Mouse (Mus musculus) macrophage (primary cell): ENCODE data around the gene Coq10b. TPM values are rescaled to one million over a fixed set of nuclear protein-coding genes. Genes with fewer than 3 reads are reported as not detected.

Experiments used
- H3K27ac ChIP-seq: fragments of 350-480 bp; formaldehyde crosslinking; 2 replicates; pipeline ENCODE4 v1.9.0; 2021
- H3K36me3 ChIP-seq: fragments of 350-480 bp; formaldehyde crosslinking; 2 replicates; pipeline ENCODE4 v1.9.0; 2021; ENCODE audit errors: inconsistent target
- H3K4me3 ChIP-seq: fragments of 350-480 bp; formaldehyde crosslinking; 2 replicates; pipeline ENCODE4 v1.9.0; 2021; ENCODE audit errors: inconsistent target
- H3K79me2 ChIP-seq: fragments of 350-480 bp; formaldehyde crosslinking; 2 replicates; pipeline ENCODE4 v1.9.0; 2021; ENCODE audit errors: inconsistent target
- WGBS: methylation state at CpG from one replicate; pipeline ENCODE4 v1.1.7; 2026; ENCODE audit warnings: inconsistent platforms; ENCODE audit not compliant: missing documents; 5-methylcytosine and 5-hydroxymethylcytosine counted together
- polyA plus RNA-seq: library from polyadenylated mRNA; stranded (reverse); fragments of 250-400 nt; gene quantifications from 3 replicates; pipeline ENCODE4 v1.2.4, GENCODE M21; 2018; ENCODE audit warnings: inconsistent platforms

Coq10b gene
- polyA plus RNA-seq, 1 experiment from 2014 or later, result 15.3 TPM

GRCm38 (mm10) chr1:55076849-55077516, 24.4 kb downstream of the Coq10b start:
- peaks cover 38% of the 10 kb centered on the region for H3K36me3 ChIP-seq
- no peak overlapping the region for H3K4me3 ChIP-seq
- 96% methylated on average over 2 of the region's 2 CpGs for WGBS
- no peaks in the 10 kb centered on the region for H3K79me2 ChIP-seq
- no peak overlapping the region for H3K27ac ChIP-seq

GRCm38 (mm10) chr1:55079677-55080076, 27.1 kb downstream of the Coq10b start:
- Histone ChIP-seq H3K27ac (no peak overlapping the region), H3K79me2 (peaks cover 26% of the 10 kb centered on the region), H3K36me3 (peaks cover 58% of the 10 kb centered on the region), H3K4me3 (no peak overlapping the region)
- WGBS, result 96% methylated on average over 4 of the region's 4 CpGs

GRCm38 (mm10) chr1:55082106-55082505, 29.5 kb downstream of the Coq10b start:
- Histone ChIP-seq H3K27ac (no peak overlapping the region), H3K36me3 (peaks cover 66% of the 10 kb centered on the region), H3K79me2 (peaks cover 51% of the 10 kb centered on the region), H3K4me3 (no peak overlapping the region)
- WGBS, result 100% methylated on average over 1 of the region's 1 CpGs

- H3K79me2 ChIP-seq, result peaks cover 75% of the 10 kb centered on the region
- peaks cover 46% of the 10 kb centered on the region for H3K36me3 ChIP-seq
- no peak overlapping the region for H3K27ac ChIP-seq
- 82% methylated on average over 6 of the region's 7 CpGs for WGBS
- peak overlapping the region; percentile 83 for H3K4me3 ChIP-seq
Measured at GRCm38 (mm10) chr1:55085781-55086366, 33.3 kb downstream of the Coq10b start.

GRCm38 (mm10) chr1:55086868-55087400, 34.4 kb downstream of the Coq10b start:
- 2% methylated on average over 13 of the region's 13 CpGs for WGBS

GRCm38 (mm10) chr1:55087401-55087904, 34.9 kb downstream of the Coq10b start:
- Histone ChIP-seq H3K27ac (peak overlapping the region; percentile 66), H3K79me2 (peaks cover 71% of the 10 kb centered on the region), H3K36me3 (peaks cover 43% of the 10 kb centered on the region), H3K4me3 (peak overlapping the region; percentile 83)
- under 1% methylated on average over 38 of the region's 57 CpGs for WGBS

More at GRCm38 (mm10) chr1:55086868-55087400, 34.4 kb downstream of the Coq10b start:
- H3K36me3 ChIP-seq, result peaks cover 45% of the 10 kb centered on the region
- peak overlapping the region; percentile 83 for H3K4me3 ChIP-seq
- peaks cover 75% of the 10 kb centered on the region for H3K79me2 ChIP-seq
- H3K27ac ChIP-seq, result peak overlapping the region; percentile 66

- Histone ChIP-seq H3K79me2 (peaks cover 64% of the 10 kb centered on the region), H3K27ac (peak within 1 kb of the TSS; percentile 69), H3K36me3 (peaks cover 37% of the 10 kb centered on the region; the same call in 1 of the 2 replicates), H3K4me3 (peak within 1 kb of the TSS; percentile 87)
- 0% methylated on average over 76 of the region's 76 CpGs for WGBS
Measured at GRCm38 (mm10) chr1:55087932-55088610, 35.5 kb downstream of the Coq10b start, which contains the start of the genes Hspe1 and Hspd1. Gene Hspe1 (plus strand): TSS chr1:55088132. Gene Hspd1 (minus strand): TSS chr1:55088243.

GRCm38 (mm10) chr1:55088611-55089497, 36.3 kb downstream of the Coq10b start:
- Histone ChIP-seq H3K4me3 (peak overlapping the region; percentile 87), H3K36me3 (peaks cover 29% of the 10 kb centered on the region; the same call in 1 of the 2 replicates), H3K27ac (peak overlapping the region; percentile 69), H3K79me2 (peaks cover 57% of the 10 kb centered on the region)
- WGBS, result 6% methylated on average over 16 of the region's 16 CpGs

- Histone ChIP-seq H3K4me3 (peak overlapping the region; percentile 87), H3K36me3 (peaks cover 22% of the 10 kb centered on the region; the same call in 1 of the 2 replicates), H3K79me2 (peaks cover 49% of the 10 kb centered on the region), H3K27ac (no peak overlapping the region)
- WGBS, result 95% methylated on average over 5 of the region's 5 CpGs
Measured at GRCm38 (mm10) chr1:55089498-55090064, 37.0 kb downstream of the Coq10b start.

- Histone ChIP-seq H3K27ac (no peak overlapping the region), H3K4me3 (no peak overlapping the region), H3K36me3 (peaks cover 12% of the 10 kb centered on the region; the same call in 1 of the 2 replicates), H3K79me2 (peaks cover 25% of the 10 kb centered on the region)
- WGBS, result 93% methylated on average over 2 of the region's 2 CpGs
Measured at GRCm38 (mm10) chr1:55092056-55092455, 39.5 kb downstream of the Coq10b start.

- Histone ChIP-seq H3K79me2 (peaks cover 22% of the 10 kb centered on the region), H3K36me3 (peaks cover 12% of the 10 kb centered on the region; the same call in 1 of the 2 replicates), H3K27ac (no peak overlapping the region), H3K4me3 (no peak overlapping the region)
- WGBS, result 92% methylated on average over 1 of the region's 1 CpGs
Measured at GRCm38 (mm10) chr1:55092469-55092868, 39.9 kb downstream of the Coq10b start.

GRCm38 (mm10) chr1:55106919-55107585, 54.5 kb downstream of the Coq10b start:
- 90% methylated on average over 9 of the region's 9 CpGs for WGBS
- no peak overlapping the region for H3K27ac ChIP-seq
- H3K4me3 ChIP-seq, result no peak overlapping the region

GRCm38 (mm10) chr1:55107644-55108043, 55.1 kb downstream of the Coq10b start:
- no peak overlapping the region for H3K4me3 ChIP-seq
- H3K79me2 ChIP-seq, result no peaks in the 10 kb centered on the region
- 86% methylated on average over 1 of the region's 1 CpGs for WGBS
- no peaks in the 10 kb centered on the region for H3K36me3 ChIP-seq
- H3K27ac ChIP-seq, result no peak overlapping the region

More at GRCm38 (mm10) chr1:55106919-55107585, 54.5 kb downstream of the Coq10b start:
- Histone ChIP-seq H3K36me3 (no peaks in the 10 kb centered on the region), H3K79me2 (no peaks in the 10 kb centered on the region)
